ENCODE assay signal across 9 mouse cellular contexts in the genomic region with DNA sequence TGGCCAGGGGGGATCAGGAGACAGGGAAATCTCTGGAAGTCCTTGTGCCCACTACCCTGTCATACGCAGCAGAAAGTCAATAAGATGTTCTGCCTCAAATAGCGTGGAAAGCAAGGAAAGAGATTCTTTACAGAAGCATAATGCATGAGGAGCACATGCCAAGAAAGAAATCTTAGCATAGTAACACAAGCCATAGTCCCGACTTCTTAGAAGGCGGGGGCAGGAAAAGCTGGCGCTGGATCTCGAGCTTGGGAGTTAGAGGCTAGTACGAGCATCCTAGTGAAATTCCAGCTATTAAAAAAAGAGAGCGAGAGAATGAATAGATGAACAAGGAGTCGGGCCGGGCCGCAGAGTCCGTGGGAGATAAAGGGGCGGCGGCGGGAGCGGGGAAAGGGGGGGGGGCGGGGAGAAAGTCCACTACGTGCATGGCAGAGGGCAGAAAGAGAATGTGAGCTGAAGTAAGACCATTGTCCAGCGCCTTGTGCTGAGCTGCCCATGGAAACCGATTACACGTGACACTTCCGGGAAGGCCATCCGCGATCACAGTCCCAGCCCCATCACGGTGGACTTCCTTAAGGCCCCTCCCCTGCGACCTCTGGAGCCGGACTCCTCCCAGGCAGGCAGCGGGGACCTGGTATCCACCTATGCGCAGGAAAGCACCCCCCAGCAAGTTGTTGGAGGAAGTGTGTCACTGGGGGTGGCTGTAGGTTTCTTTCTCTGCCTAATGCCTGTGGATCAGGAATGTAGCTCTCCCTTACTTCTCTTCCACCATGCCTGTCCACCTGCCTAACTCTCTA. TPM values are rescaled to one million over a fixed set of nuclear protein-coding genes. Genes with fewer than 3 reads are reported as not detected.
DNase-seq lines count a peak whose midpoint lies in the region; ATAC-seq and TF ChIP-seq lines count a peak whose summit lies in the region.
"Had no signal": no experiment of that assay in that cellular context is flagged by ENCODE, and none has a peak within 500 bp of the region (broad histone marks: within the 10 kb centered on the region; RNA-seq: fewer than 3 reads in every experiment).

No protein-coding gene starts in this region.

- no peak for TF ChIP-seq EP300 in stomach, postnatal 0 days (optimal IDR thresholded peaks at IDR 0.05)

- H3K36me3 ChIP-seq in forebrain, embryonic 12.5 days (replicated peaks): no peaks in the 10 kb centered on the region
- H3K36me3 ChIP-seq in hindbrain, embryonic 11.5 days (ENCODE audit: control insufficient read depth, insufficient read depth, low read length): no peaks in the 10 kb centered on the region
- no peaks in the 10 kb centered on the region for H3K36me3 ChIP-seq in limb, embryonic 11.5 days (ENCODE audit: control insufficient read depth, insufficient read depth, low read length)
- H3K36me3 ChIP-seq in stomach, postnatal 0 days (ENCODE audit: control insufficient read depth, insufficient read depth, low read length): no peaks in the 10 kb centered on the region

- H3K9ac ChIP-seq in forebrain, embryonic 12.5 days: peak overlapping the region; percentile 47
- peak overlapping the region; percentile 46 for H3K9ac ChIP-seq in hindbrain, embryonic 11.5 days (ENCODE audit: low read depth, low read length)
- peak overlapping the region; percentile 55 for H3K9ac ChIP-seq in limb, embryonic 11.5 days (ENCODE audit: low read length)
- H3K9ac ChIP-seq in stomach, postnatal 0 days (ENCODE audit: low read length): peak overlapping the region; percentile 63

- peak overlapping the region; percentile 36 for H3K4me3 ChIP-seq in forebrain, embryonic 12.5 days (replicated peaks)
- H3K4me3 ChIP-seq in hindbrain, embryonic 11.5 days (ENCODE audit: low read depth, low read length): peak overlapping the region; percentile 28; the same call in 1 of the 2 replicates
- peak overlapping the region; percentile 16 for H3K4me3 ChIP-seq in limb, embryonic 11.5 days (ENCODE audit: low read depth, low read length)
- peak overlapping the region; percentile 32 for H3K4me3 ChIP-seq in stomach, postnatal 0 days (ENCODE audit: low read depth, low read length)

- H3K4me2 ChIP-seq in forebrain, embryonic 12.5 days: peak overlapping the region; percentile 68
- H3K4me2 ChIP-seq in hindbrain, embryonic 11.5 days (replicated peaks; ENCODE audit: low read depth, low read length): peak overlapping the region; percentile 57
- peak overlapping the region; percentile 61 for H3K4me2 ChIP-seq in limb, embryonic 11.5 days (ENCODE audit: low read depth, severe bottlenecking)
- peak overlapping the region; percentile 69 for H3K4me2 ChIP-seq in stomach, postnatal 0 days (replicated peaks; ENCODE audit: low read depth)

- peak; percentile 19; the same call in 1 of the 2 replicates for TF ChIP-seq CTCF in stomach, postnatal 0 days (IDR thresholded peaks at IDR 0.05; ENCODE audit: low read depth)

- WGBS in forebrain, embryonic 12.5 days: 9% methylated on average over 27 of the region's 29 CpGs
- 12% methylated on average over 26 of the region's 29 CpGs for WGBS in hindbrain, embryonic 11.5 days
- WGBS in limb, embryonic 11.5 days: 23% methylated on average over 28 of the region's 29 CpGs
- 6% methylated on average over 27 of the region's 29 CpGs for WGBS in stomach, postnatal 0 days

- H3K27ac ChIP-seq in forebrain, embryonic 12.5 days: 0 out of 2 replicates have a peak overlapping the region, but pooled peaks have one; percentile 13
- H3K27ac ChIP-seq in hindbrain, embryonic 11.5 days (ENCODE audit: low read depth, low read length): no peak overlapping the region
- H3K27ac ChIP-seq in limb, embryonic 11.5 days (replicated peaks; ENCODE audit: low read depth, low read length): no peak overlapping the region
- H3K27ac ChIP-seq in stomach, postnatal 0 days (replicated peaks): peak overlapping the region; percentile 67

- H3K4me1 ChIP-seq in forebrain, embryonic 12.5 days: peaks cover 12% of the 10 kb centered on the region
- H3K4me1 ChIP-seq in hindbrain, embryonic 11.5 days (replicated peaks; ENCODE audit: control insufficient read depth, insufficient read depth, low read length): no peaks in the 10 kb centered on the region
- H3K4me1 ChIP-seq in limb, embryonic 11.5 days (ENCODE audit: control insufficient read depth, insufficient read depth, low read length): peaks cover 10% of the 10 kb centered on the region; the same call in 1 of the 2 replicates
- H3K4me1 ChIP-seq in stomach, postnatal 0 days (replicated peaks; ENCODE audit: control insufficient read depth, insufficient read depth): 0 out of 2 replicates have a peak, but pooled peaks cover 3% of the 10 kb centered on the region

- peak; percentile 69 to 83 for DNase-seq in adrenal gland, adult (ENCODE audit: inconsistent age in 2 of 2, low spot score in 1 of 2)
- no peak for DNase-seq in adrenal gland, postnatal 4 days (ENCODE audit: low spot score in 2 of 2)
- peak; percentile 57 for DNase-seq in R1 (ENCODE audit: low read depth, low spot score)
- DNase-seq in hindbrain, embryonic 11.5 days (ENCODE audit: low spot score): peak; percentile 63
- peak; percentile 50 for DNase-seq in limb, embryonic 11.5 days (ENCODE audit: low spot score)
- DNase-seq in stomach, postnatal 0 days (ENCODE audit: low spot score): peak; percentile 77

- no peaks in the 10 kb centered on the region for H3K27me3 ChIP-seq in forebrain, embryonic 12.5 days
- H3K27me3 ChIP-seq in hindbrain, embryonic 11.5 days (ENCODE audit: control insufficient read depth, insufficient read depth, low read length): no peaks in the 10 kb centered on the region
- H3K27me3 ChIP-seq in limb, embryonic 11.5 days (ENCODE audit: control insufficient read depth, insufficient read depth, low read length): no peaks in the 10 kb centered on the region
- H3K27me3 ChIP-seq in stomach, postnatal 0 days (ENCODE audit: control insufficient read depth, insufficient read depth, low read length): no peaks in the 10 kb centered on the region

- peak; percentile 33; the same call in 1 of the 2 replicates for ATAC-seq in forebrain, embryonic 12.5 days (ENCODE audit: low FRiP score)
- ATAC-seq in hindbrain, embryonic 11.5 days (ENCODE audit: low FRiP score): no peak
- ATAC-seq in limb, embryonic 11.5 days (ENCODE audit: insufficient number of reproducible peaks, low FRiP score, low TSS enrichment, low read depth): no peak
- ATAC-seq in megakaryocyte-erythroid progenitor cell, adult 5-6 weeks (replicated peaks; ENCODE audit: low FRiP score, low TSS enrichment, poor library complexity, severe bottlenecking): peak; percentile 48; the same call in 1 of the 2 replicates
- peak; percentile 78 for ATAC-seq in stomach, postnatal 0 days (ENCODE audit: low FRiP score, low TSS enrichment)

- H3K9me3 ChIP-seq in forebrain, embryonic 12.5 days: no peaks in the 10 kb centered on the region
- H3K9me3 ChIP-seq in hindbrain, embryonic 11.5 days (ENCODE audit: control insufficient read depth, low read length): no peaks in the 10 kb centered on the region
- H3K9me3 ChIP-seq in limb, embryonic 11.5 days (ENCODE audit: control insufficient read depth, low read length): no peaks in the 10 kb centered on the region
- H3K9me3 ChIP-seq in stomach, postnatal 0 days (ENCODE audit: control insufficient read depth, low read length): no peaks in the 10 kb centered on the region

RNA-seq across cellular contexts. Expression of gene Cdc42, which starts 12.6 kb away (rescaled TPM):
- total RNA-seq in adrenal gland, postnatal 4 days (2021): 100 to 1,000 TPM; 407 to 413 TPM
- 584 and 589 TPM in 2 replicates for polyA plus RNA-seq in forebrain, embryonic 12.5 days (2016; fragmentation: Nextera tagmentation; extraction: Ambion mirVana)
- 692 and 744 TPM in 2 replicates for polyA plus RNA-seq in hindbrain, embryonic 11.5 days (2014; fragmentation: Nextera tagmentation; extraction: Ambion mirVana)
- 620 and 621 TPM in 2 replicates for polyA plus RNA-seq in limb, embryonic 11.5 days (2014; fragmentation: Nextera tagmentation; extraction: Ambion mirVana)
- 264 and 276 TPM in 2 replicates for total RNA-seq in megakaryocyte-erythroid progenitor cell, adult 5-6 weeks (2014; fragmentation: Nextera tagmentation)
- 406 and 434 TPM in 2 replicates for total RNA-seq in megakaryocyte-erythroid progenitor cell, adult 5-6 weeks (2017)
- 445 and 456 TPM in 2 replicates for polyA plus RNA-seq in stomach, postnatal 0 days (2015; fragmentation: Nextera tagmentation; extraction: Ambion mirVana)

RNA-seq across cellular contexts. Expression of gene Cela3a, which starts 39.4 kb away (rescaled TPM):
- total RNA-seq in adrenal gland, postnatal 4 days (2021): 1 to 10 TPM in 1 of 2 experiments, not detected in 1; 8.3 TPM
- polyA plus RNA-seq in forebrain, embryonic 12.5 days (2016; fragmentation: Nextera tagmentation; extraction: Ambion mirVana): not detected in 2 replicates
- not detected in 2 replicates for polyA plus RNA-seq in hindbrain, embryonic 11.5 days (2014; fragmentation: Nextera tagmentation; extraction: Ambion mirVana)
- polyA plus RNA-seq in limb, embryonic 11.5 days (2014; fragmentation: Nextera tagmentation; extraction: Ambion mirVana): not detected in 2 replicates
- not detected in 2 replicates for total RNA-seq in megakaryocyte-erythroid progenitor cell, adult 5-6 weeks (2014; fragmentation: Nextera tagmentation)
- not detected in 2 replicates for total RNA-seq in megakaryocyte-erythroid progenitor cell, adult 5-6 weeks (2017)
- not detected in 2 replicates for polyA plus RNA-seq in stomach, postnatal 0 days (2015; fragmentation: Nextera tagmentation; extraction: Ambion mirVana)
- polyA plus RNA-seq: frontal cortex, adult 2 months had no signal

Comparison
In these comparisons a context has a peak if more than half of its experiments do, and no peak if none do; other contexts are left out.
1. DNase-seq: peak in adrenal gland, adult (2 of 2), R1 (single experiment), hindbrain, embryonic 11.5 days (single experiment), limb, embryonic 11.5 days (single experiment) and stomach, postnatal 0 days (single experiment); none in adrenal gland, postnatal 4 days (0 of 2).
2. ATAC-seq: peak in forebrain, embryonic 12.5 days (single experiment), megakaryocyte-erythroid progenitor cell, adult 5-6 weeks (single experiment) and stomach, postnatal 0 days (single experiment); none in hindbrain, embryonic 11.5 days (single experiment) and limb, embryonic 11.5 days (single experiment).
3. H3K27ac ChIP-seq: peak in forebrain, embryonic 12.5 days (single experiment) and stomach, postnatal 0 days (single experiment); none in hindbrain, embryonic 11.5 days (single experiment) and limb, embryonic 11.5 days (single experiment).
4. Peak in every context shown above with its lines, with median percentiles within 50 percentile points of each other: H3K4me2 ChIP-seq, H3K4me3 ChIP-seq and H3K9ac ChIP-seq.